Mouse (Mus musculus) brain, embryonic 14.5 days (tissue): ENCODE data around the gene Ttc38. TPM values are rescaled to one million over a fixed set of nuclear protein-coding genes. Genes with fewer than 3 reads are reported as not detected.

Source experiments
- DNase-seq: peaks from one replicate; pipeline ENCODE4 v3.0.0-alpha.2; 2011; ENCODE audit warnings: low read depth
- CTCF ChIP-seq: fragments of 200-500 bp; IDR thresholded peaks from 2 replicates; pipeline ENCODE4 v1.5.1; 2012; ENCODE audit warnings: inconsistent platforms, mild to moderate bottlenecking, moderate library complexity, borderline replicate concordance; ENCODE audit not compliant: insufficient read depth, insufficient read length; ENCODE audit errors: extremely low read depth
- POLR2A ChIP-seq: fragments of 200-500 bp; IDR thresholded peaks from 2 replicates; pipeline ENCODE4 v1.6.1; 2012; ENCODE audit warnings: mild to moderate bottlenecking, inconsistent platforms, borderline replicate concordance; ENCODE audit not compliant: poor library complexity, insufficient read depth, insufficient read length, severe bottlenecking; ENCODE audit errors: extremely low read depth
- polyA plus RNA-seq: library from polyadenylated mRNA; depleted of rRNA; stranded (reverse); fragments of >200 nt; gene quantifications from 2 replicates; pipeline ENCODE4 v1.2.3, GENCODE M21; 2012

Gene Ttc38
- polyA plus RNA-seq, 1 experiment = 3.0 TPM

DNA sequence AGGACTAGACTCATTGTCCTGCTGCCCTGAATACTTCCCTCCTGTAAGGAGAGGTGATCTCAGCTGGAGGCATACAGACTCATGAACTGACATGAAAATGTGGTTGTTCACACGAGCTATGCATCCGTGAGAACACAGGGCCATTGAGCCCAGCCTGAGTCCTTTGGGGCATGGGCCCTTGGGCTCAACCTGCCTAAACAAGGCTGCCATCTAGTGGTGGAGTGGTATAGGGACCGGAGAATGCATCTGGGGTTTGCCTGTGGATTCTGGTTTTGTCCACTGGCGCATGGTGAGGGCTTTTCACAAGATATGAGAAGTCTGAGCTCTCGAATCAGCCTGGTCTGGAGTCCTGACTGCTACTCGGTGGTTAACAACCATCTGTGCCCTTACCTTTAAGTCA lies 35.6 kb downstream of the Ttc38 start:
- DNase-seq = peak; percentile 73
- TF ChIP-seq CTCF = peak; percentile 84
- TF ChIP-seq POLR2A = no peak

DNA sequence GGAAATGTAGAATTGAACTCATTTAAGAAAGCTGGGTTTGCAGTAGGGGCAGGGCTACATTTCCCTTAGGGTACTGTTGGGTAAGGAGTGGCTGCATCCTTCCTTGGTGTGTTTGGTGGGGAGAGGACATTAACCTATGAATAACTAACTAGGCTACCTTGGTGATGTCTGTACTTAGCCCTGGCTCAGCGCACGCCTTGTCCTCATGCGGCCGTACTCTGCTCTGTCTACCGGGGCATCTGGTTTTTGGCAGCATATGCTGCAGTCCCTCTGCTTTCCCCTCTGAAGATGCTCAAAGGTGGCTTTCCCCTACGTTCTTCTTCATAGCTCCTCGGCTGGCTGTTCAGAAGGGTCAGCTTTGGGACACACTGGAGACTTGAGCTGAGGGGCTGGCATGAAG lies 45.2 kb downstream of the Ttc38 start:
- DNase-seq = no peak
- no peak for TF ChIP-seq CTCF
- TF ChIP-seq POLR2A = no peak

DNA sequence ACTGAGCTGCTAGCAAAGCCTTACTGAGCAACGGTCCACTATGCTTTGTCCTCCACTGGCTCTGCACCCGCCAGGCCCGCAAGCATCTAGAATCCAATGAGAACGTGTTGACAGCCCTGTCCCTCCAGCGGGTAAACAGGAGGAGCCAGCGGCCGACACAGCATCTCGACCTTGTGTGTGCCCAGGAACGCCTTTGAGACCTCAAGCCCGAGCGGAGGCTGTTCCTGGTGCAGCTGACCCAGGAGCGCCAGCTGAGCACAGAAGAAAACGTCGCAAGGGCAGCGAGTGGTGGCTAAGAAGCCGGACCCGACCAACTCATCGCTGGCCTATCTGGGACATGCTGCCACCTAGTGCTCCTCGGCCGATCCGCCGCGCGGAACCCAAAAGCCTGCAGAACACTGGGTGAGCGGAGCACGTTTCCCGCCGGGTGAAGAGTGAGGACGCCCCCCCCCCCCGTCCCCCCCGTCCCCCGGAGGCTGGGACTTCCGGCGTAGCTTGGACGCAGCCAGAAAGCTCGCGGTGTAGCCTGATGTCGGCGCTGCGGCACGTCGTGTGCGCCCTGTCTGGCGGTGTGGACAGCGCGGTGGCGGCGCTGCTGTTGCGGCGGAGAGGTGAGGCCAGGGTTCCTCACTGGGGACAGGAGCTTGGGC lies 46.9 kb downstream of the Ttc38 start, which contains the start of gene Trmu:
Gene Trmu, plus strand, starts transcription at position 465 of the 650 bp plus-strand sequence.
- TF ChIP-seq POLR2A = peak; percentile 53; the same call in 1 of the 2 replicates
- peak; percentile 66 for TF ChIP-seq CTCF

DNA sequence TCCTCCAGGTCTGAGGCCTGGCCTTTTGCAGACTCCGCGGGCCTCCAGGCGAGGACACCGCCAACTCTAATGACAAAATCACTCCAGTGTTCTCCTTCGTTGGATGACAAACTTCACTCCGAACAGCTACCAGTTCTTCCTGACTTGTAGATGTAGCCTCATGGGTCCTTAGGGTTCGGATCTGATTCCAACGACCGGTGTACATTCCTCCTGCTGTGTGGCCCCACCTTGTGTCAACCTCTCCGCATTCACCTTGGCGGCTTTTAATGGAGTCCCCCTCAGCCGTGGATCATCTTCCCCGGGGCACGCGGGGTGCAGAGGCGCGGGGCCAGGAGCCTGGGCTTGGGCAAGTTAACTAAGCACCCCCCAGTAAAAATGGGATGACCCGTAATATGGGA lies 47.4 kb downstream of the Ttc38 start:
- DNase-seq = no peak
- no peak for TF ChIP-seq CTCF
- no peak for TF ChIP-seq POLR2A

More for the DNA sequence above, 46.9 kb downstream of the Ttc38 start, which contains the start of gene Trmu:
- peak; percentile 97 for DNase-seq

DNA sequence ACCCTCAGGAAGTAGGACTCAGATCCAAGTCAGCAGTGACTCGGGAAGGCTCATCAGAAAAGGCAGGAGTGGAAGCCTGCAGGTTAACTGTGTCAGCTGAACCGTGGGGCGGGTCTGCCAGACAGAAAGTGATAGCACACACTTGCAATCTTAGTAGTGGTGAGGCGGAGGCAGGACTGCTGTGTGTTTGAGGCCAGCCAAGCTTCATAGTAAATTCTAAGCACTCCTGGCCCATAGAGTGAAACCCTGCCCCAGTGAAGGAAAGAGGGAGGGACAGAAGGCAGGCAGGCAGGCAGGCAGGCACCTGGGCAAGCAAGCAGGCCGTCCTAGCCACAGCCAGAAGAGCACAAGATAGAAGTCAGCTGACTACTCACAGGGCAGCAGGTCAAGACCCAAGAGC lies 53.5 kb downstream of the Ttc38 start:
- no peak for DNase-seq
- TF ChIP-seq POLR2A = no peak
- no peak for TF ChIP-seq CTCF

DNA sequence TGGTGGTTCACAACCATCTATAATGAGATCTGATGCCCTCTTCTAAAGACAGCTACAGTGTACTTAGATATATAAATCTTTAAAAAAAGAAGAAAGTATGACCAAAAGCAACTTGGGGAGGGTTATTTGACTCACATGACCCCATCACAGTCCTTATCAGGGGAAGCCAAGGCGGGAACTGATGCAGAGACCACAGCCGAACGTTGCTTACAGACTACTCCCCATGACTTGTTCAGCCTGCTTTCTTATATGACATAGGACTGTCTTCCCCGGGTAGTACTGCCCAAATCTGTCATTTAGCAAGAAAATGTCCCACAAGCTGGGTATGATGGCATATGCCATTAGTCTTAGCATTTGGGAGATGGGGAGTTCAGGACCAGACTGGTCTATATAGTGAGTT lies 57.1 kb downstream of the Ttc38 start:
- TF ChIP-seq POLR2A = no peak
- TF ChIP-seq CTCF = no peak

DNA sequence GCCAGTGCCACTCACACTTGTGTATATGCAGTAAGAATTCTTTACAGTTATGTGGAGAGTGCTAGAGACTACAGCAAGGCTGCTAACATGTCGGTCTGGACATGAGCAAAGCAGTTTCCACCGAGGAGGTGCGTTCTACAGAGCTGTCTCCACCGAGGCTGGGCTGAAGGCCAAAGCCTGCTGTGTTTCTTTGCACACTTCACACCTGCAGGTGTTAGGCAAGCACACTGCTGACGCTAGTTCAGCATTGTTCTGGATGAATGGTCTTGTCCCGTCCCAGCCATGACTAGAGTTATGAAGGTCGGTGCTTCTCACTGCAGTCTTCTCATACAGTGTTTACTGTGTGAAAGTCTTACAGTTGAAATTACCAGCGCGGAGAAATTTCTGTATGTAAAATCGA lies 59.9 kb downstream of the Ttc38 start:
- peak; percentile 74 for DNase-seq
- no peak for TF ChIP-seq POLR2A
- no peak for TF ChIP-seq CTCF

More for the DNA sequence above, 57.1 kb downstream of the Ttc38 start:
- no peak for DNase-seq

DNA sequence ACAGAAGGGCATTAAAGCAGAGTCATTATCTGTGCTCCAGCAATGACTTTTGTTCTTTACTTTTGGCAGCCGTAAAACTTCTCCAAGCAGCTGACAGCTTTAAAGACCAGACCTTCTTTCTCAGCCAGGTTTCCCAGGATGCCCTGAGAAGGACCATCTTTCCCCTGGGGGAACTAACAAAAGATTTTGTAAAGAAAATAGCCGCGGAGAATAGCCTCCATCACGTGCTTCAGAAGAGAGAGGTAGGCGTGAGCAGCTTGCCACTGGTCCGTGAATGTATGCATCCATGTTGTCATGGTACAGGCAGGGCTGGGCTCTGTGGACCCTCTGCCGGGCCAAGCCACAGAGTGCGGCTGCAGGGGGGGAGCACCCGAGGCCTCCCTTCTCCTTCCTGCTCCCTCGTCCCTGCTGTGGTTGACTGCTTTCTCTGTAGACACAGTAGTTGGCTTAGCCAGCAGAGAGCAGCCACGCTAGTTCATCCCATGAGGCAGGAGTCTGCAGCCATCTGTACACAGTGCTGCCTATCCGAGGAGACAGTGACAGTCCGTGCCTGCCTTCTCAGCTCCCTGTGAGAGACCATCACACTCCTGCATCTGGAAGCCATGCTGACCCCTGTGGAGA lies 60.5 kb downstream of the Ttc38 start:
- TF ChIP-seq POLR2A (no peak), CTCF (no peak)
- DNase-seq = peak; percentile 68

DNA sequence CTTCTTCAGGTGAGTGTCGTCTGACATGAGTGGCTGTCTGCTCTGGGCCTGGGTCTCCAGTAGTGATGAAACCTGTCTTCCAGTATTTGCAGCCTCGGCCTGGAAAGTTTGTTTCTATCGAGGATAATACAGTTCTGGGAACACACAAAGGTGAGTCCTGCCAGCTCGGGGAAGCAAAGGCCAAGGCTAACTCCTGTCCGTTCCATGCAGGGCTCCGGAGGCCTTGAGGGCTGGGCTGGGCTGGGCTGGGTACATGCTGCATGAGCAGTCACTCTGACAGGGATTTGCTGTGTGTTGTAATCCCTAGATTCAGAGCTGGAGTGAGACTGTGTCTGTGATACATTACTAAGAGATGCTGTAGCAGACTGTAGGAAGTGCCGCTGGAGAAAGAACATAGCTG lies 61.8 kb downstream of the Ttc38 start:
- no peak for TF ChIP-seq CTCF
- TF ChIP-seq POLR2A = no peak
- no peak for DNase-seq

DNA sequence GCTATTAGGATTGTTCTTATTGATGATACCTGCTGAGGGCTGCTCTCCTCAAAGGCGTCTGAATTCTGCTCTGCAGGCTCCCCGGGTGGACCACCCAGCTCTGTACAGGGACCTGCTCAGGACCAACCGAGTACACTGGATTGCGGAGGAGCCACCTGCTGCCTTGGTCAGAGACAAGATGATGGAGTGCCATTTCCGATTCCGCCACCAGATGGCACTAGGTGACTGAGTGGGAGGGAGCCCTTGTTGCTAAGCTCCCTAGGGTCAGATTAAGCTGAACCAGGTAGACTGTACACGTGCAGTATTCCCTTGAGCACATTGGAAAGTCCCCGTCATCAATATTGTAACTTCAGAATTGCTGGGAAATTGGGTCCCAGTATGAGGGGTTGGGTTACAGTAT lies 64.2 kb downstream of the Ttc38 start:
- peak; percentile 87 for DNase-seq
- TF ChIP-seq POLR2A = no peak
- peak; percentile 96 for TF ChIP-seq CTCF

DNA sequence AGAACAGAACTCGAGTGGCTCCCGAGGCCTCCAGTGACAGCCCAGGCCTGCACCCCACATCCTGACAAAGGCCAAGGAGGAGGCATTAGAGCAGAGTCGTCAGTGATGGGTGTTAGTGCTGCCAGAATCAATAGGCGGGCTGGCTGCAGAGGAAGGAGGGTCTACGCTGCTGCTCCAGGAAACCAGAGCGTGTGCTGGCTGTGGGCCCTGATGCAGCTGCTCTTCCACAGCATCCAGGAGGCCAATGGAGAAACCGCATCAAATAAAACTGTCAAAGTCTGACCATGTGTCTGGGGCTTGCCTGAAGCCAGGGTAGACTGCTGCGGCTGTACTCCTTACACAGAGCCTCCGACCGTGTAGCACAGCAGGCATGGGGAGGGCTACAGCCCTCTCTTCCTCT lies 65.0 kb downstream of the Ttc38 start:
- TF ChIP-seq CTCF (no peak), POLR2A (no peak)
- DNase-seq = no peak

DNA sequence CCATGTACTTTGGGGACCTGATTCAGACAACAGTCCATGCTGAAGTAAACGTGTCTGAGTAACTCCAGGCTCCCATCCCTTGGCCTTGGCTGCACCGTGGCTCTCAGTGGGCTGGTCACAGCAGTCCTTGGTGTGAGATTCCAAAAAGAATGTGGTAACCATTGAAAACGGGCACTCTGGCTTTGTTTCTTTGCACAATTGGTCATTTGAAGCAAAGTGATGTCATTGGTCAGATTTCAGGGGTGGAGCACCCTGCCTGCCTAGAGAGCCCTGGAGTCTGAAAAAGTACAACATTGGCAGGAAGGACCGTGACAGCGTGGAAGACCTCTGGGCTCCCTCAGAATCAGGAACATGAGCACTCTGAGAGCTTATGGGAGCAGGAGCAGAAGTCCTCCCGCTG lies 67.3 kb downstream of the Ttc38 start:
- TF ChIP-seq CTCF (no peak), POLR2A (no peak)
- DNase-seq = peak; percentile 28

DNA sequence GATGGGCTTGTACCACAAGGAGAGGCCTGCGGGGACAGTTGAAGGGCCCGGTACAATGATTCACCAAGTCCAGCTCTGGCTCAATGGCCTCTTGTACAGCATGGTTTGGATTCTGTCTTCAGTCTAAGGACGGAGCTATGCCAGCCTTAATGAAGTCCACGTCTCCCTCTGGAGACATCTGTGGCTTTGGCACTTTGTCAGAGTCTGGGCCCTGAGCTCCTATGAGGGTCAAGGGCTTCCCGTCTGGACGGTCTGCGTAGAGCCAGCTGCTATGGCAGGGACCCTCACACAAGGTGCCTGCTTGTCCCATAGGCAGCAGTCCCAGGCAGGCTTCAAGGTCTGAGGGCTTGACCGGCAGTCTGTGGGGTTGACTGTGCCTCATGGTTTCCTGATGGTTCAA lies 68.2 kb downstream of the Ttc38 start:
- DNase-seq = peak; percentile 38
- TF ChIP-seq CTCF (no peak), POLR2A (no peak)

DNA sequence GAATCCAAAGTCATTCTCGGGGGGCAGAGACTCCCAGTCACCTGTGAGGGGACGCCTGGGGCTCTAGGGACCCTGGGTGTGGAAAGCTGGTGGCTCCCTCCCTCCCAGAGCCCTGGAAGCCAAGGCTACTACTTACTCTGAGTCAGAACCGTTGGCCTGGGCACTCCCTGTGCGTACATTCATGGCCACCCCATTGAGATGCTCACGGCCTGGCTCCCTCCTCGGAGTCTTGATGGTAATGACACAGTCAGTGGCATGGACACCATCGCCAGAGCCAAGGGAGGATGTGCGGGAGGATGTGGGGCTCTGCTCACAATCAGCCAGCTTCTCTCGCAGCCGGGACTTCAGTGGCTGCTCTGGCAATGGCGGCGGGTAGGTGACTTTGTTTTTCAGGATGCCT lies 68.7 kb downstream of the Ttc38 start:
- TF ChIP-seq CTCF (no peak), POLR2A (no peak)

More for the DNA sequence above, 68.7 kb downstream of the Ttc38 start:
- no peak for DNase-seq
